Mouse (Mus musculus) forebrain, embryonic 14.5 days (tissue): ENCODE data around the gene 1810009A15Rik. TPM values are rescaled to one million over a fixed set of nuclear protein-coding genes. Genes with fewer than 3 reads are reported as not detected.
"Not testable (repeated sequence)": the region's sequence is repeated elsewhere in the genome, so short reads cannot be mapped to it uniquely, and the experiment has no call there.

ENCODE experiments used
- ATAC-seq: fragments of 200-750 bp; cut with Nextera tagmentation; 2 replicates; pipeline ENCODE4 v1.8.0; 2017; ENCODE audit warnings: mild to moderate bottlenecking, moderate library complexity
- DNase-seq: peaks from one replicate; pipeline ENCODE4 v3.0.0-alpha.2; 2015; ENCODE audit warnings: low spot score
- H3K27ac ChIP-seq: fragments of 300-500 bp; sonication (generic); 2 replicates; pipeline ENCODE4 v1.5.1; 2014; ENCODE audit warnings: low read depth, mild to moderate bottlenecking, control low read depth, low read length, moderate library complexity
- H3K27me3 ChIP-seq: fragments of 300-500 bp; sonication (generic); replicated peaks from 2 replicates; pipeline ENCODE4 v1.6.1; 2014; ENCODE audit warnings: low read length, control low read depth, mixed read lengths; ENCODE audit not compliant: control insufficient read depth, insufficient read depth
- H3K36me3 ChIP-seq: fragments of 300-500 bp; sonication (generic); 2 replicates; pipeline ENCODE4 v1.6.1; 2014; ENCODE audit warnings: low read length, control low read depth; ENCODE audit not compliant: control insufficient read depth, insufficient read depth
- H3K4me1 ChIP-seq: fragments of 300-500 bp; sonication (generic); 2 replicates; pipeline ENCODE4 v1.6.1; 2014; ENCODE audit warnings: antibody characterized with exemption, low read length, control low read depth; ENCODE audit not compliant: control insufficient read depth, insufficient read depth
- H3K4me2 ChIP-seq: fragments of 300-500 bp; sonication (generic); 2 replicates; pipeline ENCODE4 v1.6.1; 2014; ENCODE audit warnings: mild to moderate bottlenecking, control low read depth, low read length
- H3K4me3 ChIP-seq: fragments of 300-500 bp; sonication (generic); 2 replicates; pipeline ENCODE4 v1.5.1; 2014; ENCODE audit warnings: low read depth, low read length, control low read depth
- H3K9ac ChIP-seq: fragments of 300-500 bp; sonication (generic); 2 replicates; pipeline ENCODE4 v1.6.1; 2014; ENCODE audit warnings: mild to moderate bottlenecking, low read length, control low read depth, moderate library complexity
- H3K9me3 ChIP-seq: fragments of 300-500 bp; sonication (generic); replicated peaks from 2 replicates; pipeline ENCODE4 v1.6.1; 2016; ENCODE audit warnings: low read length, control low read depth, mixed read lengths; ENCODE audit not compliant: control insufficient read depth
- WGBS: fragments of 180-500 bp; shearing (Covaris S2); extraction: QIAGEN DNeasy Blood & Tissue Kit; methylation state at CpG from one replicate; pipeline ENCODE4 v1.1.7; 2014; 5-methylcytosine and 5-hydroxymethylcytosine counted together
- polyA plus RNA-seq: library from polyadenylated mRNA; unstranded; fragments of >200 nt; fragmentation: Nextera tagmentation; extraction: Ambion mirVana; gene quantifications from 2 replicates; pipeline ENCODE4 v1.2.1, GENCODE M21; 2014

Gene 1810009A15Rik
- polyA plus RNA-seq, 1 experiment from 2014 or later = 77.6 TPM

GRCm38 (mm10) chr19:8887585-8888463 is 829 bp upstream of the 1810009A15Rik start:
- ATAC-seq (no peak), DNase-seq (peak; percentile 13)
- peaks cover 7% of the 10 kb centered on the region; the same call in 1 of the 2 replicates for H3K36me3 ChIP-seq
- H3K4me3 ChIP-seq = peak overlapping the region; percentile 67
- H3K4me1 ChIP-seq = peaks cover 9% of the 10 kb centered on the region; the same call in 1 of the 2 replicates
- WGBS = 17% methylated on average over 19 of the region's 19 CpGs
- peak overlapping the region; percentile 77 for H3K9ac ChIP-seq
- H3K27ac ChIP-seq = peak overlapping the region; percentile 67
- no peaks in the 10 kb centered on the region for H3K27me3 ChIP-seq
- H3K9me3 ChIP-seq = no peaks in the 10 kb centered on the region
- H3K4me2 ChIP-seq = peak overlapping the region; percentile 76

GRCm38 (mm10) chr19:8892829-8893766 is 4.4 kb downstream of the 1810009A15Rik start, which contains the start of gene Ints5:
Gene Ints5, plus strand, starts transcription at chr19:8893005.
- peak; percentile 57 for ATAC-seq

GRCm38 (mm10) chr19:8895397-8895960 is 6.8 kb downstream of the 1810009A15Rik start:
- WGBS = 92% methylated on average over 9 of the region's 9 CpGs

More at GRCm38 (mm10) chr19:8892829-8893766, 4.4 kb downstream of the 1810009A15Rik start, which contains the start of gene Ints5:
- Histone ChIP-seq H3K27me3 (no peaks in the 10 kb centered on the region), H3K9ac (peak within 1 kb of the TSS; percentile 93), H3K4me2 (peak within 1 kb of the TSS; percentile 77), H3K36me3 (peaks cover 30% of the 10 kb centered on the region), H3K27ac (peak within 1 kb of the TSS; percentile 71), H3K4me3 (peak within 1 kb of the TSS; percentile 79), H3K4me1 (peaks cover 19% of the 10 kb centered on the region), H3K9me3 (no peaks in the 10 kb centered on the region)
- WGBS = 3% methylated on average over 54 of the region's 54 CpGs
- peak; percentile 92 for DNase-seq

GRCm38 (mm10) chr19:8896231-8896630 is 7.6 kb downstream of the 1810009A15Rik start:
- not testable (repeated sequence) for H3K9ac ChIP-seq, H3K4me2 ChIP-seq, H3K9me3 ChIP-seq, ATAC-seq, H3K27me3 ChIP-seq, DNase-seq, H3K4me3 ChIP-seq, H3K27ac ChIP-seq
- 96% methylated on average over 5 of the region's 5 CpGs for WGBS
- H3K4me1 ChIP-seq = peaks cover 24% of the 10 kb centered on the region
- peaks cover 22% of the 10 kb centered on the region for H3K36me3 ChIP-seq

More at GRCm38 (mm10) chr19:8895397-8895960, 6.8 kb downstream of the 1810009A15Rik start:
- Histone ChIP-seq H3K27me3 (no peaks in the 10 kb centered on the region), H3K4me3 (no peak overlapping the region), H3K27ac (no peak overlapping the region), H3K9ac (no peak overlapping the region), H3K36me3 (peaks cover 25% of the 10 kb centered on the region), H3K4me2 (no peak overlapping the region), H3K9me3 (no peaks in the 10 kb centered on the region), H3K4me1 (peaks cover 24% of the 10 kb centered on the region)
- no peak for DNase-seq
- ATAC-seq = no peak

- DNase-seq = peak; percentile 32
- H3K27ac ChIP-seq = peak overlapping the region; percentile 74
- WGBS = 27% methylated on average over 21 of the region's 21 CpGs
These were observed 8.7 kb downstream of the 1810009A15Rik start for GRCm38 (mm10) chr19:8897211-8897864.

GRCm38 (mm10) chr19:8897865-8898495 is 9.3 kb downstream of the 1810009A15Rik start, which contains the start of gene Ganab:
Gene Ganab, plus strand, starts transcription at chr19:8898071.
- Histone ChIP-seq H3K9me3 (no peaks in the 10 kb centered on the region), H3K27ac (peak within 1 kb of the TSS; percentile 74), H3K36me3 (peaks cover 32% of the 10 kb centered on the region), H3K4me1 (peaks cover 24% of the 10 kb centered on the region), H3K9ac (peak within 1 kb of the TSS; percentile 80), H3K27me3 (no peaks in the 10 kb centered on the region), H3K4me2 (peak within 1 kb of the TSS; percentile 94), H3K4me3 (peak within 1 kb of the TSS; percentile 88)
- peak; percentile 99 for ATAC-seq
- peak; percentile 99 for DNase-seq
- WGBS = under 1% methylated on average over 47 of the region's 53 CpGs

More at GRCm38 (mm10) chr19:8897211-8897864, 8.7 kb downstream of the 1810009A15Rik start:
- peak; percentile 47 for ATAC-seq
- Histone ChIP-seq H3K4me2 (peak overlapping the region; percentile 94), H3K36me3 (peaks cover 27% of the 10 kb centered on the region), H3K4me3 (peak overlapping the region; percentile 88), H3K4me1 (peaks cover 24% of the 10 kb centered on the region), H3K9ac (peak overlapping the region; percentile 63)
- H3K27me3 ChIP-seq, H3K9me3 ChIP-seq: not testable (repeated sequence)

GRCm38 (mm10) chr19:8898576-8898975 is 9.9 kb downstream of the 1810009A15Rik start:
- Histone ChIP-seq H3K4me3 (peak overlapping the region; percentile 88), H3K36me3 (peaks cover 38% of the 10 kb centered on the region), H3K9me3 (no peaks in the 10 kb centered on the region), H3K4me2 (peak overlapping the region; percentile 94), H3K27me3 (no peaks in the 10 kb centered on the region), H3K27ac (peak overlapping the region; percentile 74; the same call in 1 of the 2 replicates), H3K9ac (peak overlapping the region; percentile 80), H3K4me1 (peaks cover 22% of the 10 kb centered on the region)
- ATAC-seq (no peak), DNase-seq (no peak)
- WGBS = 18% methylated on average over 13 of the region's 13 CpGs
